Mouse (Mus musculus) CH12.LX (cell line): ENCODE data around the gene Baat.

Experiments used
- CTCF ChIP-seq, 2 experiments: IDR thresholded peaks in 1 of 2; conservative IDR thresholded peaks in 1 of 2; 2 replicates each; pipeline ENCODE4 v1.5.1; 2011 to 2012; ENCODE audit warnings: low read depth in 2 of 2, low read length in 2 of 2, improper control_type of control experiment in 1 of 2, inconsistent platforms in 1 of 2, mild to moderate bottlenecking in 1 of 2, moderate library complexity in 1 of 2
- EP300 ChIP-seq: IDR thresholded peaks from 2 replicates; pipeline ENCODE4 v1.6.1; 2011; ENCODE audit warnings: low read length, improper control_type of control experiment
- MAX ChIP-seq: IDR thresholded peaks from 2 replicates; pipeline ENCODE4 v1.6.1; 2011; ENCODE audit warnings: low read length, improper control_type of control experiment
- MEF2A ChIP-seq: IDR thresholded peaks from 2 replicates; pipeline ENCODE4 v1.6.1; 2014; ENCODE audit warnings: low read depth, mild to moderate bottlenecking, inconsistent platforms, low read length, improper control_type of control experiment, borderline replicate concordance
- MYC ChIP-seq: IDR thresholded peaks from 2 replicates; pipeline ENCODE4 v1.6.1; 2011; ENCODE audit warnings: low read depth, mild to moderate bottlenecking, improper control_type of control experiment, low read length
- NRF1 ChIP-seq: IDR thresholded peaks from 2 replicates; pipeline ENCODE4 v1.6.1; 2014; ENCODE audit warnings: low read depth, mild to moderate bottlenecking, inconsistent platforms, low read length, improper control_type of control experiment, moderate library complexity
- POLR2A ChIP-seq: IDR thresholded peaks from 2 replicates; pipeline ENCODE4 v1.6.1; 2011; ENCODE audit warnings: low read depth, mild to moderate bottlenecking, improper control_type of control experiment, low read length
- TCF12 ChIP-seq: IDR thresholded peaks from 2 replicates; pipeline ENCODE4 v1.6.1; 2014; ENCODE audit warnings: low read depth, mild to moderate bottlenecking, inconsistent platforms, low read length, improper control_type of control experiment
- USF2 ChIP-seq: conservative IDR thresholded peaks from 2 replicates; pipeline ENCODE4 v1.6.1; 2011; ENCODE audit warnings: low read depth, low read length, improper control_type of control experiment
- ZNF384 ChIP-seq: IDR thresholded peaks from 2 replicates; pipeline ENCODE4 v1.6.1; 2012; ENCODE audit warnings: low read depth, low read length, improper control_type of control experiment, inconsistent platforms

- TF ChIP-seq MEF2A: no peak
- TF ChIP-seq TCF12: no peak
- TF ChIP-seq POLR2A: no peak
- no peak for TF ChIP-seq NRF1
- TF ChIP-seq EP300: no peak
- TF ChIP-seq MYC: no peak
- no peak for TF ChIP-seq CTCF (conservative IDR thresholded peaks at IDR 0.05 in 1 of 2, IDR thresholded peaks at IDR 0.05 in 1 of 2; ENCODE audit: low read depth in 2 of 2, low read length in 2 of 2)
- no peak for TF ChIP-seq USF2
- TF ChIP-seq ZNF384: no peak
- no peak for TF ChIP-seq MAX
These were observed 25.5 kb downstream of the Baat start for GRCm38 (mm10) chr4:49480896-49481295.
